Comparison of ENCODE assay signal across 9 mouse cellular contexts in the genomic region with DNA sequence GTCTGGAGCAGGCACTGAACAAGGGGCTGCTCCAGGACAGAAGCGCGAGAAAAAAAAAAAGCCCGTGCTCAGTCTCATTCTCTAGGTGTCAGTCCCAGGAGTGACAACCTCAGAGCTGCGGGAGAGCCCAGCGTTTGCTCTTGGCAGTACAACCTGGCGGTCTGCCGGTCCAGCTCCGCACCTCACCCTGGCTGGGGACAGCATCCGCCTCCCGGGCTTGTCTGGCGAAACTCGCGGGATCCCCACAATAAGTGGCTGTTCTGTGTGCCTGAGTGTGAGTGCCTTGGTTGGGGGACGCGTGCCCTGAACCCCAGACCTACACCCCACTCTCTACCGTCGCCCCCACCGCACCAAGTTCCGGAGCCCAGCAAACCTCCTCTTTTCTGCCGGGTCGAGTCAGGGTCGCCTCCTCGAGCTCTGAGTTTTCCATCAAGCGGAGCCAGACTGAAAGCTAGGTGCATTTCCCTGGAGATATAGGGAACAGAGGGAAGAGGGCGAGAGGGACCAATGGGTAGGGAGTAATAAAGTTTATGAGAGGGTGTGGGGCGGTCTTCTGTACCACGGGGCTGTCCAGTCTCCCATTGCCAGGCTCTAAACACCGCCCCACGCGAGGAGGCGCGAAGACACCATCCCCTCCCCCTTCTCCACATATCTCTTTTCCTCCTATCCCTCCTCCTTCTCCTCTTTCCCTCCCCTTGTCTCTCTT. TPM values are rescaled to one million over a fixed set of nuclear protein-coding genes. Genes with fewer than 3 reads are reported as not detected.
DNase-seq lines count a peak whose midpoint lies in the region; ATAC-seq and TF ChIP-seq lines count a peak whose summit lies in the region.
"Had no signal": no experiment of that assay in that cellular context is flagged by ENCODE, and none has a peak within 500 bp of the region (broad histone marks: within the 10 kb centered on the region; RNA-seq: fewer than 3 reads in every experiment).

No protein-coding gene starts in this region.

- H3K27ac ChIP-seq in lung, embryonic 14.5 days (ENCODE audit: low read depth), result no peak overlapping the region
- no peak overlapping the region for H3K27ac ChIP-seq in embryonic facial prominence, embryonic 11.5 days (replicated peaks; ENCODE audit: low read depth, low read length)
- no peak overlapping the region for H3K27ac ChIP-seq in intestine, embryonic 16.5 days (ENCODE audit: low read length)
- no peak overlapping the region for H3K27ac ChIP-seq in neural tube, embryonic 12.5 days

- H3K4me1 ChIP-seq in lung, embryonic 14.5 days (ENCODE audit: insufficient read depth), result no peaks in the 10 kb centered on the region
- H3K4me1 ChIP-seq in embryonic facial prominence, embryonic 11.5 days (ENCODE audit: control insufficient read depth, insufficient read depth, low read length), result no peaks in the 10 kb centered on the region; the same call in 1 of the 2 replicates
- H3K4me1 ChIP-seq in intestine, embryonic 16.5 days (ENCODE audit: control insufficient read depth, insufficient read depth, low read length), result peaks cover 19% of the 10 kb centered on the region
- H3K4me1 ChIP-seq in neural tube, embryonic 12.5 days, result peaks cover 16% of the 10 kb centered on the region

- TF ChIP-seq CTCF in lung, embryonic 14.5 days (IDR thresholded peaks at IDR 0.05; ENCODE audit: low read depth), result no peak

- no peaks in the 10 kb centered on the region for H3K9me3 ChIP-seq in lung, embryonic 14.5 days (ENCODE audit: low read depth, low read length)
- no peaks in the 10 kb centered on the region for H3K9me3 ChIP-seq in embryonic facial prominence, embryonic 11.5 days (replicated peaks; ENCODE audit: control insufficient read depth, low read length)
- H3K9me3 ChIP-seq in intestine, embryonic 16.5 days (ENCODE audit: control insufficient read depth, low read length), result no peaks in the 10 kb centered on the region
- H3K9me3 ChIP-seq in neural tube, embryonic 12.5 days, result no peaks in the 10 kb centered on the region

- H3K4me2 ChIP-seq in lung, embryonic 14.5 days, result peak overlapping the region; percentile 70
- H3K4me2 ChIP-seq in embryonic facial prominence, embryonic 11.5 days (ENCODE audit: low read depth, low read length), result peak overlapping the region; percentile 73
- H3K4me2 ChIP-seq in intestine, embryonic 16.5 days (ENCODE audit: low read depth, low read length), result peak overlapping the region; percentile 78
- H3K4me2 ChIP-seq in neural tube, embryonic 12.5 days (replicated peaks), result peak overlapping the region; percentile 76

- H3K4me3 ChIP-seq in lung, embryonic 14.5 days (ENCODE audit: low read depth, low read length), result peak overlapping the region; percentile 40
- H3K4me3 ChIP-seq in embryonic facial prominence, embryonic 11.5 days (ENCODE audit: low read depth, low read length), result peak overlapping the region; percentile 37
- peak overlapping the region; percentile 49 for H3K4me3 ChIP-seq in intestine, embryonic 16.5 days (ENCODE audit: low read length)
- H3K4me3 ChIP-seq in neural tube, embryonic 12.5 days, result peak overlapping the region; percentile 39

- ATAC-seq in lung, embryonic 14.5 days (ENCODE audit: insufficient read depth), result peak; percentile 72
- peak; percentile 63 for ATAC-seq in embryonic facial prominence, embryonic 11.5 days (replicated peaks; ENCODE audit: insufficient number of reproducible peaks, low FRiP score, low TSS enrichment, low read depth)
- ATAC-seq in intestine, embryonic 16.5 days, result peak; percentile 82
- ATAC-seq in neural tube, embryonic 12.5 days (ENCODE audit: low FRiP score, low read depth), result peak; percentile 45

- WGBS in lung, embryonic 14.5 days, result under 1% methylated on average over 32 of the region's 32 CpGs
- whole genome bisulfite sequencing in embryonic facial prominence, embryonic 11.5 days, result under 1% methylated on average over 32 of the region's 32 CpGs
- under 1% methylated on average over 32 of the region's 32 CpGs for WGBS in intestine, embryonic 16.5 days
- under 1% methylated on average over 32 of the region's 32 CpGs for WGBS in neural tube, embryonic 12.5 days

- peaks cover 100% of the 10 kb centered on the region for H3K27me3 ChIP-seq in lung, embryonic 14.5 days (ENCODE audit: insufficient read depth, low read length)
- peaks cover 93% of the 10 kb centered on the region for H3K27me3 ChIP-seq in embryonic facial prominence, embryonic 11.5 days (ENCODE audit: control insufficient read depth, insufficient read depth, low read length)
- H3K27me3 ChIP-seq in intestine, embryonic 16.5 days (replicated peaks; ENCODE audit: control insufficient read depth, insufficient read depth, low read length), result peaks cover 99% of the 10 kb centered on the region
- peaks cover 99% of the 10 kb centered on the region for H3K27me3 ChIP-seq in neural tube, embryonic 12.5 days (replicated peaks)

- no peak for DNase-seq in lung, embryonic 14.5 days
- no peak for DNase-seq in lung, postnatal 25 days (ENCODE audit: low spot score)
- no peak for DNase-seq in embryonic facial prominence, embryonic 11.5 days (ENCODE audit: low spot score)
- no peak for DNase-seq in ovary, postnatal 10 days (ENCODE audit: low spot score)
- DNase-seq in spleen, adult 12 weeks (ENCODE audit: low spot score), result no peak
- no peak for DNase-seq in spleen, postnatal 36 days (ENCODE audit: low spot score in 2 of 2)

- H3K36me3 ChIP-seq in lung, embryonic 14.5 days (ENCODE audit: insufficient read depth), result no peaks in the 10 kb centered on the region
- H3K36me3 ChIP-seq in embryonic facial prominence, embryonic 11.5 days (replicated peaks; ENCODE audit: control insufficient read depth, insufficient read depth, low read depth, low read length), result no peaks in the 10 kb centered on the region
- no peaks in the 10 kb centered on the region for H3K36me3 ChIP-seq in intestine, embryonic 16.5 days (ENCODE audit: control insufficient read depth, insufficient read depth, low read length)
- no peaks in the 10 kb centered on the region for H3K36me3 ChIP-seq in neural tube, embryonic 12.5 days

- no peak overlapping the region for H3K9ac ChIP-seq in lung, embryonic 14.5 days
- H3K9ac ChIP-seq in embryonic facial prominence, embryonic 11.5 days (replicated peaks; ENCODE audit: low read length), result no peak overlapping the region
- H3K9ac ChIP-seq in intestine, embryonic 16.5 days (ENCODE audit: low read depth, low read length), result 0 out of 2 replicates have a peak overlapping the region, but pooled peaks have one; percentile 8
- no peak overlapping the region for H3K9ac ChIP-seq in neural tube, embryonic 12.5 days

RNA-seq across cellular contexts. Expression of a gene that starts 0.6 kb away (rescaled TPM):
- not detected in 2 replicates for polyA plus RNA-seq in lung, embryonic 14.5 days (2014; fragmentation: Nextera tagmentation; extraction: Ambion mirVana)
- 2.0 and 8.4 TPM in 2 replicates for polyA plus RNA-seq in embryonic facial prominence, embryonic 11.5 days (2014; fragmentation: Nextera tagmentation; extraction: Ambion mirVana)
- polyA plus RNA-seq in intestine, embryonic 16.5 days (2015; fragmentation: Nextera tagmentation; extraction: Ambion mirVana), result not detected in 2 replicates
- polyA plus RNA-seq in neural tube, embryonic 12.5 days (2016; fragmentation: Nextera tagmentation; extraction: Ambion mirVana), result 0.15 TPM in 1 of 2 replicates, not detected in the other

RNA-seq across cellular contexts. Expression of a gene that starts 32.3 kb away (rescaled TPM):
- not detected in 2 replicates for polyA plus RNA-seq in lung, embryonic 14.5 days (2014; fragmentation: Nextera tagmentation; extraction: Ambion mirVana)
- polyA plus RNA-seq in embryonic facial prominence, embryonic 11.5 days (2014; fragmentation: Nextera tagmentation; extraction: Ambion mirVana), result 0.22 TPM in 1 of 2 replicates, not detected in the other
- not detected in 2 replicates for polyA plus RNA-seq in intestine, embryonic 16.5 days (2015; fragmentation: Nextera tagmentation; extraction: Ambion mirVana)
- polyA plus RNA-seq in neural tube, embryonic 12.5 days (2016; fragmentation: Nextera tagmentation; extraction: Ambion mirVana), result not detected in 2 replicates

RNA-seq across cellular contexts. Expression of a gene that starts 32.9 kb away (rescaled TPM):
- not detected in 2 replicates for polyA plus RNA-seq in lung, embryonic 14.5 days (2014; fragmentation: Nextera tagmentation; extraction: Ambion mirVana)
- polyA plus RNA-seq in embryonic facial prominence, embryonic 11.5 days (2014; fragmentation: Nextera tagmentation; extraction: Ambion mirVana), result not detected in 2 replicates
- not detected in 2 replicates for polyA plus RNA-seq in intestine, embryonic 16.5 days (2015; fragmentation: Nextera tagmentation; extraction: Ambion mirVana)
- polyA plus RNA-seq in neural tube, embryonic 12.5 days (2016; fragmentation: Nextera tagmentation; extraction: Ambion mirVana), result not detected in 2 replicates
- polyA plus RNA-seq: brain, embryonic 14.5 days had no signal

RNA-seq across cellular contexts. Expression of a gene that starts 51.9 kb away (rescaled TPM):
- polyA plus RNA-seq in lung, embryonic 14.5 days (2014; fragmentation: Nextera tagmentation; extraction: Ambion mirVana), result 0.21 TPM in 1 of 2 replicates, not detected in the other
- polyA plus RNA-seq in embryonic facial prominence, embryonic 11.5 days (2014; fragmentation: Nextera tagmentation; extraction: Ambion mirVana), result not detected in 2 replicates
- not detected in 2 replicates for polyA plus RNA-seq in intestine, embryonic 16.5 days (2015; fragmentation: Nextera tagmentation; extraction: Ambion mirVana)
- polyA plus RNA-seq in neural tube, embryonic 12.5 days (2016; fragmentation: Nextera tagmentation; extraction: Ambion mirVana), result 0.15 and 0.22 TPM in 2 replicates
- polyA plus RNA-seq: brain, embryonic 14.5 days had no signal

RNA-seq across cellular contexts. Expression of a gene that starts 54.5 kb away (rescaled TPM):
- polyA plus RNA-seq in lung, embryonic 14.5 days (2014; fragmentation: Nextera tagmentation; extraction: Ambion mirVana), result not detected in 2 replicates
- not detected in 2 replicates for polyA plus RNA-seq in embryonic facial prominence, embryonic 11.5 days (2014; fragmentation: Nextera tagmentation; extraction: Ambion mirVana)
- polyA plus RNA-seq in intestine, embryonic 16.5 days (2015; fragmentation: Nextera tagmentation; extraction: Ambion mirVana), result 0.12 and 0.32 TPM in 2 replicates
- not detected in 2 replicates for polyA plus RNA-seq in neural tube, embryonic 12.5 days (2016; fragmentation: Nextera tagmentation; extraction: Ambion mirVana)
- polyA plus RNA-seq: brain, embryonic 14.5 days had no signal
